Mouse (Mus musculus): ENCODE data around the gene Gm49425.
A peak's percentile ranks its signal among the peaks of the same experiment; 100 is the strongest.
"Not testable (repeated sequence)": the region's sequence is repeated elsewhere in the genome, so short reads cannot be mapped to it uniquely, and the experiment has no call there.

Gene Gm49425

DNA sequence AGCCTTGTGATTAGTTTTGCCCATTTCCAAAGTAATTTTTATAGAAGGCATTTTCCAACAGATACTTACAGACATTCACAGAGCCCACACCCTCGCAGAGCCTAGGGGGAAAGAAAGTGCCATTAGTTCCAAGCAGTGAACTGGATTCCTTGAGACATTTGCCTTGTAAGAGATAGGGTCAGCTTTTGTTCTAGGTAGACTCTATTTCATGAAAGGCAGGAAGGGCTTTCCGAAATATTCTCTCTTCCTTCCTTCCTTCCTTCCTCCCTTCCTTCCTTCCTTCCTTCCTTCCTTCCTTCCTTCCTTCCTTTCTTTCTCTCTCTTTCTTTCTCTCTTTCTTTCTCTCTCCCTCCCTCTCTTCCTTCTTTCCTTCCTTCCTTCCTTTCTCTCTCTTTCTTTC is at the start of gene Gm49425:
Gene Gm49425, minus strand, starts transcription at position 101 of the 400 bp plus-strand sequence.
- not testable (repeated sequence) for DNase-seq (ENCODE audit: low spot score in 2 of 2)

DNA sequence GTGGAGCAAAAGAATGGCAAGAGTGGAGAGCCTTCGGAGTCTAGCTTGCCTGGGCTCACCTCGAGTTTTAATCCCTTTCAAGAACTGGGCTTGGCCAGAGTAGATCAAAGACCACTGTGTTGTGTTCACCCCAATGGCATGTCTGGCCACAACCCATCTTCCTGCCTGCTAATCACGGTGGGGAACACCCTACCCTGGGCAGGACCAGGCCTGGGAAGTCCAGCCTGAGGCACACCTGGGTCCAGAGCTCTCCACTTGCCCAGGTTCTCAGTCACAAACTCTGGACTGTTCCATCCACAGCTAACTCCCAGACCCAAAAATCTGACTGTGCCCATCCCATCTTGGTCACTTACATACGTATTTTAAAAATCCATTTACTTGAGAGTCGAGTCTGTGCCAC is 45.8 kb upstream of the Gm49425 start, which contains the start of gene Krt90:
Gene Krt90, minus strand, starts transcription at position 101 of the 400 bp plus-strand sequence.
- DNase-seq (ENCODE audit: low spot score in 2 of 2), result no peak

DNA sequence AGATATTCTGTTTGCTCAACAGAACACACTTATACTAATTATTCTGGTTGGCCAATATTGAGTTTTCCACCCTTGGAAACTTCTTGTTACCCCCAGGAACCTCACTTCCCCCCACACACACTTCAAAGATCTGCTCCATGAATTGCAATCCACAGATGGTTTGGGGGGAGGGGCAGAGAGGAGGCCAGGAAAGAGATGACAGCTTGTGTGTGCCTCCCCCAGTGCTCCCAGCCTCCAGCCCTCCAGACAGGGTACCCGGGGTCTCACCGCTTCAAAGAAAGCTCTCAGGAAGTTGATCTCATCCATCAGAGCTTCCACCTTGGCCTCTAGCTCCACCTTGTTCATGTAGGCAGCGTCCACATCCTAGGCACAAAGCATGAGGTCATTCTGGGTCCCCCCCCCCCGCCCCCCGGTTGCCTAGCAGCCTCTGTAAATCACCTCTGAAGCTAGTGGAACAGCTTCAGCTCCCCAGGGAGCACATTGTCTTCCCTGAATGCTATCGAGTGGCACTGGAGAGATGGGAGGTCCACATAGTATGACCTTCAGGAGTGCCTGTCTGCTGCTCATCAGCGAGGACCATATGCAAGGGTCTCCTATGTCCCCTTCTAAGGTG is 41.1 kb upstream of the Gm49425 start:
- DNase-seq (ENCODE audit: low spot score in 2 of 2), result no peak

DNA sequence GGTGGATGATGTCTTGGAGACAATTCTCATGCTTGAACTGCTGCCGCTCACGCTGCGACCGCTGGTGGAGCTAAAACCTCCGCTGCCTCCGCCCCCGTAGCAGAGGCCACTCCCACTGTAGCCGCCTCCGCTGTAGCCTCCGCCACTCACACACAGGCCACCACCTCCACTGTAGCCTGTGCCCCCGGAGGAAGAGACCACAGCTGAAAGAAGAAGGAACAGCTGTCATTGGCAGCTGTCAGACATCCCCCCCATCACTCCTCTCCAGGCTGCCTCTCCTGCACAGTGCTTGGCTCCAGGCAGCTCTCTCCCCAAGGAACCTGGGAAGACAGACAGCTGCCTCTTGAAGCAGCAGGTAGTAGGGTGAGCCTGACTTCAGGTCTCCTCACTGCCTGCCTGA is 36.1 kb upstream of the Gm49425 start:
- peak in 1 of 2 experiments; percentile 9 for DNase-seq (ENCODE audit: low spot score in 2 of 2)

DNA sequence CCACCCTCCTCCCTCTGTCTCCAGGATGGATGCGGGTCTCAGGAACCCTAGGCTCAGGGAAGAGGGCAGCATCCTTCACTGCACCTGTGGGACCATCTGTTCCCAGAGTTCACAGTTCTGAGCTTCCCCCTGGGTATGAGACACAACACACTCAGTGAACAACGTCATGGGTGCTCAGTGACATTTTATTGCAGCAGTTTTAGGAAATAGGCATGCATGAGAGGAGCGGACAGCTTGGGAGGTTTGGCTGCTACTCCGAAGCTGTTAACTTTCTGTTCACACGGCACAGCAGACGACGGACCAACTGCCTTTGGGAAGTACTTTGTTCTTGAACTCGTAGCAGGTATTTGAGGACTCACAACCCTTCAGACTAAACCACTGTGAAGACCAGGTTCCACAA is 35.1 kb upstream of the Gm49425 start:
- no peak for DNase-seq (ENCODE audit: low spot score in 2 of 2)

DNA sequence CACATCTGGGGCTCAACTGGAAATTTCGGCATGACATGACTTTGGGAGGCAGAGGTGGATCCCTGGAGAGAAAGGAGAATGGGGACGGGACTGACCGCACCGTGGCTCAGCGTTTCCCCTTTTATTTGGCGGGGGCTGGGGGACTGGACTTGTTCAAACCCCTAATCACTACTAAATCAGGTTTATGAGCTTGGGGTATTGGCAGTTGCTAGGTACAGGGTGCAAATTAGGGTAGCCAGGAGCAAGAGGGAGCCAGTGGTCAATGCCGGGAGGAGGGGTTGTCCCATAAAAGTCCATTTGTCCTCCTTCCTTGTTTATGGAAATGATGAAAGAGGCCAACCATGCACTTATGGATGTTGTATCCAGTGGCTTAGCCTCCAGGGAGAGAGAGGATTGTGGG is 33.5 kb upstream of the Gm49425 start, which contains the start of gene Krt82:
Gene Krt82, minus strand, starts transcription at position 101 of the 400 bp plus-strand sequence.
- no peak for DNase-seq (ENCODE audit: low spot score in 2 of 2)

DNA sequence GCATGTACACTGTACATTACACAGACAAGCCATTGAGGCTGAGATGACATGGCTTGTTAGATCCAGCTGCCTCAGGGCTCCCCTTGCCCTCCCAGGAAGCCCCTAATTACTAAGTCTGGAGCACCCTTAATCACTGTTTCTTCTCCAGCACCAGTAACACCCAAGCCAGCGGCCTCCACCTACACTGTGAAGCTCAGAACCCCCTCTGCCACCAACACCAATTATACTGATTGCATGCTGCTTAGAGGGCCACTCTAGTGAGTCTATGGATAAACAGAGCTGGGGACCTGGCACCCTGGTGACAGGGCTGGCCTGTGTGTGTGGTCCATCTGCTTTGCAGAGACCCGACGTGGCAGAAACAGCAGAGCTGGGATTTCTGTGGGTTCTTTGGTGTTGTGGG is 27.4 kb upstream of the Gm49425 start:
- DNase-seq (ENCODE audit: low spot score in 2 of 2), result no peak

DNA sequence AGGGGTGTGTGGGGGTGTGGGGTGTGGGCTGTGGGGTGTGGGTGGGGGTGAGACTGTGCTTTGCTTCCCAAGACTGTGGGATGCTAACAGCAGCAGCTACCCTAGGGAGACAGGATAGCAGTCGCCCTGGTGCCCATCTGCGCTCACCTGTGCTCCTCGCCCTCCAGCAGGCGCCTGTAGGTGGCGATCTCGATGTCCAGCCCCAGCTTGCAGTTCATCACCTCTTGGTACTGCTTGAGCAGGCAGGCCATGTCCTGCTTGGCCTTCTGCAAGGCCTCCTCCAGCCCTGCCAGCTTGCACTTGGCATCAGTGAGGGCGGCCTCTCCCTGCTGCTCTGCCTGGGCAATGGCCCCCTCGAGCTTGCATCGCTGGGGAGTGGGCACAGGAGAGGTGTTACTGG is 25.5 kb upstream of the Gm49425 start:
- DNase-seq (ENCODE audit: low spot score in 2 of 2), result no peak

DNA sequence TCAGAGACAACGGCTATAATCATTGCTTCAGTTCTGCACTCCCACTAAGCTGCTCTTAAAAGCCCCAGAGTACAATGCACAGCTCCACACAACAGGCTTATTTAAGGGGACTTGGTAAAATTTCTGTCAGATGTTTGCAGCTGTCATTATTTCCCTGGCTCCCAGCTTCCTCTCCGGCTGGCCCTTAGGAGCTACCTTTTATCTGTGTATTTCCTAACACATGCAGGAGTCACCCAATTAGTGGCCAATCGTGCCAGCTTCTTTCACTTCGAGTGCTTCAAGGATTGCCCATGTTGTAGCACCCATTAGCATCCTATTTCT is 21.5 kb upstream of the Gm49425 start:
- no peak for DNase-seq (ENCODE audit: low spot score in 2 of 2)

DNA sequence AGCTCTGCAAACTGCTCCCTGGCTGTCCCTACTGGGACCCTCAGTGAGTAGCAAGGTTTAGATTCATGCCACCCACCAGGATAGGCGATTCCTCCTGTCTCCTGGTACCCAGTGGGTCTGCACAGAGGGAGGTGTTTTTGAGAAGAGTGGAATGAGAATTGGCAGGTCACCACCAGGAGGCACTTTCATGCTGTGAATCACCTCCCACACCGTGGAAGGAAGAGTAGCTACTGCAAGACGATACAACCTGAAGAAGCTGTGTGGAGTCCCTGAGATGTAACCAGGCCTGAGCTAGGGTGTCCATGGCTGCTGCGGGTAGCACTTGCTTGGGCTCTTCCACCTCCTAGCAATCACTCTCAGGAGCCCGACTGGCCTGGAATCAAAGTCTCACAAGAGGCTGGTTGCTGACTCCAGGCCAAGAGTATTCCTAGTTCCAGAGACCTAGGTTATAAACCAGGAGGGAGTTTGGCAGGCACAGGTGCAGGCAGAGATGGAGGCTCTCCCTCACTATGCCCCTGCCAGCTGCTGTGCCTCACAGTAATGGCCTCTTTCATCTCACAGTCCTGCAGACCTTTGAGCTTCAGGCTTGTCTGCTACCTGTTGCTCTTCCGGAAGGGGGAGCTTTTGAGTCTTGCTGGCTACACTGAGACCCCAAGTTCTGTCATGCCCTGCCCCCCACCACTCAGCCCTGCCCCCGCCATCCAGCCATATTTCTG is 21.0 kb upstream of the Gm49425 start:
- DNase-seq (ENCODE audit: low spot score in 2 of 2), result no peak

DNA sequence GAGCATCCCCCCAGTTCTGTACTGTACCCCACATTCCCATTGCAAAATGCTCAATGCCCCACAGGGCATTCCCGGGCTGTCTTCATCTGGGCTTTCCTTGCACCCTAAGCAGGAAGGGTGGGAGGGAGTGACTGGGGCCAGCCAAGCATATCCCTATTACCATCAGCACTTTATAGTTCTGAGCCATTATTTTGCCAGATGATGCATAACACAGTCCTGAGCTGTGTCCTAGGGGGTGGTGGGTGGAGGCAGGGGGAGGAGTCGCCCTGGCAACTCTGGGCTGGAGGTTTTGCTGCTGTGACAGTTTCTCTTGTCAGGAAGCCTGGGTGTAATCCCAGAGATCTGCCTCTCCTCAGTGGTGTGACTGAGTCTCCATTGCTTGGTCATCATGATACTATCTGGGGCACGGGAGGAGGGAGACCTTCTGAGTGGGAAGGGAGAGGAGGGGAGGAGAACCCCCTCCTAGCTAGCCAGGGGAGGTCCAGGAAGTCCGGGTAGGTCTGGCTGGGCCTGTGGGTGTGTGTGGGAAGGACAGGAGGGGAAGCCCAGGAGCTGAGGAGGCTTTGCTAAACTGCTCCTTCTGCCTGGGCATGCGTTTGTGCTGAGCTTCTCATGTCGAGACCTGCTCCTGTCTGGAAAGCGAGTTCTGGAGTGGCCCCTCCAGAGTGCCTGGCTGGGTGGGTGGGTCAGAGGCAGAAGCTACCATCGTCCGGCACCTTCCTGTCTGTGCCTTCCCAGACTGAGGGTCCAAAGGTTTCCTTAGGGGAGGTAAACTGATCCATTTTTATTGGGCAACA is 19.2 kb upstream of the Gm49425 start:
- DNase-seq (ENCODE audit: low spot score in 2 of 2), result no peak

DNA sequence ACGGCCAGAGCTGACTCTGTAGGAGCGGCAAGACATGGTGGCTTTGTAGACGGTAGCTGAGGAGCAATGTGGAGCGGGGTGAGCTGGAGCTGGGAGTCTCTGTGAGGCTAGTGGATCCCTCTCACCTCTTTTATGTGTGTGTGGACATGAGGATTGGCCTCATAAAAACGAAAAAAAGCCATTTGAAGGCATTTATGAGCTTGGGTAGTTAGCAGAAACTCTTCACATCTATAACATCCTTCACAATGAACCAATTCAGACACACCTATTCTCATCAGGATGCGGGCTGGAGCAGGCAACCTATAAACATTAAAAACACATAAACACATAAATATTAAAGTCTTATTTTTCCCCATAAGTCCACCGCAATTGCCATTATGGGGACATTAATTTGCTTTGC is 15.7 kb upstream of the Gm49425 start, which contains the start of gene Krt84:
Gene Krt84, minus strand, starts transcription at position 101 of the 400 bp plus-strand sequence.
- DNase-seq (ENCODE audit: low spot score in 2 of 2), result no peak

DNA sequence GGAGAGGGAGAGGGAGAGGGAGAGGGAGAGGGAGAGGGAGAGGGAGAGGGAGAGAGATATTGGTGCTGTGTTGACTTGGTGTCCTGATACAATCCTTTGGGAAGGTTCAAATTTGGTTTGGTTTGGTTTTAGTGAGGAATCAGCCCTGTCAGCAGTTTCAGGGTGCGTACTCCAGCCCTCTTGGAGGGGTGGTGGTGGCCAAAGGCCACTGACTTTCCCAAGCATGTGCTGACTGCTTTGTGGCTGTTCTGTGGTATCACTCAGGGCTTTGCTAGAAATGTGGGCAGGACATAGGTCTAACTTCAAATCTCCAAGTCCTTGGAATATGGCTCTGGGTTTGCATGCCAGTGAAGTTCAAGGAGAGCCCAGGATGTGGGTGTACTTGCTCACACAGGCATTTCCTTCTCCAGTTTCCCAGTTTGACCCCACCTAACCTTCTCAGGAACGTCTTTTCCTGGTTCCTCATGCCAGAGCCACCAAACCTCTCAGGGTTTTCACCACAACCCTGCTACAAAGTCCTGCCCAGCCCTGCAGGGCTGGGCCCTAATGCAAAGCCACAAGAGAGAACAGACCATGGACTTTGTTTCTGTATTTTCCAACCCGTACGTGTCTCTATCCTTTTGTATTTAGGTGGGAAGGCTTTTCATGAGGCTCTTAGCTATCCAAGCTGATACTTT is 5.6 kb upstream of the Gm49425 start:
- DNase-seq (ENCODE audit: low spot score in 2 of 2), result no peak

DNA sequence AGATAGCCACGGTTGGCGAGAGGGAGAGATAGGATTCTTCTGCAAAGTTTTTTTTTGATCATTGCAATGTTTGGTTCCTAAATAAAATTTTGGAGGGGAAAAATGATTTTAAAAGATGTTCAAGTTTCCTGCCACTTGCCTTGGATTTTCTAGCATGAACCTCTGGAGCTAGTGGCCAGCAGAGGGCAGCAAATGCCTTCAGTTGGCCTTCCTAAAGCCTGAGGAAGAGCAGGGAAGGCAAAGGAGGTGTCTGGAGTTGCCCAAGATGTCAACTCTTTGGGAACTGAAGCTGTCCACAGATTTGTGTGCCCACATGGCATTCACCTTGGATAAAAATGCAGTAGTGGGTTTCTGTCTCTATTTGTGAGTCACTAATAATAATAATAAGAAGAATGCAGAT is 2.7 kb upstream of the Gm49425 start:
- DNase-seq (ENCODE audit: low spot score in 2 of 2), result peak; percentile 38 to 85

DNA sequence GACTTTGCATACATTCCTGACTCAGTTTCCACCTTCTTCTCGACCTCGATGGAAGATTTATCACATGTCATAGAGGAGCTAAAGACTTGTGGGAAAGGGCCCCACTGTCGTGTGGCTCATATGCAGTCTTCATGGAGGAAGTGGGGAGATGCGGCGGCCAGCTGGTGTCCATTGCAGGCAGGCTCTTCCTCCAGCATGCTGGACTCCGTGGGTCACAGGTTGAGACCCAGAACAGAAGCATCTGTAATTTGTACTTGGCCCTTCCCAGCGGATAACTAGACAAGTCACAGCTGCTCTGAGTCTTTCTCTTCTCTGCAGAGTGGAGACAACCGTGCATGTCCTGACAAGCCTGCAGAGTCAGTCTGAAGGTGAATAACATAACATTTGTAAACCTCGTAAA is 8.8 kb downstream of the Gm49425 start:
- DNase-seq (ENCODE audit: low spot score in 2 of 2), result no peak

DNA sequence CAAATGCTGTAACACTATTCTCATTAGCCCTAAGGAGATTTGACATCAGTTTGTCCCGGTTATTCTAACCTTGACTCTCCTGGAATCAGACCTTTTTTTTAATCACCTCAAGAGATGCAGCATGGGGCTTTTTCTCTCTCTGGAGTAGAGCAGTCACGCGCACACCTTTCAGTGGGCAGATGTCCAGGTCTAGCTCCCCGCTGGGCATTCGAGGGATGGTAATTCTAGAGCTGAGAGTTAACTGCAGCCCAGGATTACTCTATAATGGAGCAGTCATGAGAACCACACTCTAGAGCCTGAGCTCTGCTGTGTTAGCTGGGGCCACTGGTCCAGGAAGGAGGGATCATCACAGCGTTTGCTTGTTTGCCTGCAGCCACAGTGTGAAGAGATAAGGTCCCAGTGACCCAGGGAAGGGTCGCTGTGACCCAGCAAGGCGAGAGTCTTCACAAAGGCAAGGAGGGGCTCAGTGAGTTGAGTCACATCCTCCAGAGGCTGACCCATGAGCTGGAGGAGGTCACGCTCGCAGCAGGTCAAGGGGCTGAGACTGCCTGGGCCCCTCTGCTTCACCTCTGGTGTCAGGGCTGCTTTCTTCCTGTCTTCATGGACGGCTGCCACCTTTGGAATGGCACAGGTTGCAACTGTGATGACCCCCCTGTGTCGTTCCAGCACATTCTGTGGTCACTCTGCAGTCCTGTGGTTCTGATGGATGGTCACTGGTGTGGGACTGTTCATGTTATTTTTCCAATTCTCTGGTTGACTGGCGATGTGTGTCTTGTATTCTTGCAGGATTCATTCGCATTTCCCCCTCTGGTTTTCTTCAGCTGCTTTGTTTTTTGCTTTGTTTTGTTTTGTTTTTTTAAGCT is 9.9 kb downstream of the Gm49425 start:
- no peak for DNase-seq (ENCODE audit: low spot score in 2 of 2)

DNA sequence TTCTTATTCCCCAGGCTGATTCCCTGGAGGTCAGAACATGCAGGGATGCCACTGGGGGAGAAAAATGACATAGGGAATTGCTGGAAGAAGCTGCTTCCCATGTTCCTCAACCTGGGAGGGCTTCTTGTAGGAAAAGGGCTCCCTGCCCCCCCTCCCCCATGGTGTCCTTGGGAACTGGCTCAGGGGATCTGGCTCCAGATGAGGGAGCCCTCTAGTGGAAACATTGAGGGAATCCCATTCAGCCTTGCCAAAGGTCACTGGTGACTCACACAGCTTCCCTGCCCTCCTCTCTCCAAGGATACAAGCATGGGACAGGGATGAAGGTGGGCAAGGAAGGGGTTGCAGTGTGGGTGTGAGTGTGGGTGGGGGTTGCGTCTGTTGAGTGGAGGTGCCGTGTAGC is 19.9 kb downstream of the Gm49425 start:
- no peak for DNase-seq (ENCODE audit: low spot score in 2 of 2)

DNA sequence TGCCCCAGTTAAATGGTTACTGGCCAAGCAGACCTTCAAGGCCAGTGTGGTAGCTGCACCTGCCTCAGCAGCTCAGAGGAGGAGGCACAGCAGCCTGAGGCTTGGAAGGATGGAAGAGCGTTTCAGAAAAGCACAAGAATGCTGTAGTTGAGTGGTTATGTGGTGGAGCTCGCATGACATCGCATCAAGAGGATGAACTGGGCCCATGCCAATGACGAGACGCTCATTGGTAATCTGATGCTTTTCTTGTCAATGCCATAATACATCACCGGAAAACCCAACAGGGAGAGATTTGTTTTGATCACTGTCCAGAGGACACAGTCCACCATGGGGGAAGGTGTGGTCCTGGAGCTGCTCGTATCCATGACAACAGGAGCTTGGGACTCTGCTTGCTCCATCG is 21.8 kb downstream of the Gm49425 start:
- DNase-seq (ENCODE audit: low spot score in 2 of 2), result no peak

DNA sequence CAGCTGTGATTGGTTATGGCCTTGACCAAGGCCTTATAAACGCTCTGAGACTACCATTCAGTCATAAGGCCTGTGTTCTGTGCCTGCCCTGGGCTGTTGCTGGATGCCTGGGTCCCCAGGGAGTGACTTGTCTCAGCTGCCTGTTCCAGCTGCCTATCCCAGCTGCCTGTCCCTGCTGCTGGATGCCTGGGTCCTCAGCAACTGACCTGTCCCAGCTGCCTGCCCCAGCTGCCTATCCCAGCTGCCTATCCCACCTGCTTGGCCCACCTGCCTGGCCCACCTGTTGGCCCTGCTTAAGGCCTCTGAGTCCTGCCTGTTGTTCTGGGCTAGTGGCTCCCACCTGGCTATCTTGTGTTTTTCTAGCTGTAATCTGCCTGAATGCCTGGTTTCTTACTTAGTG is 22.9 kb downstream of the Gm49425 start:
- DNase-seq (ENCODE audit: low spot score in 2 of 2), result no peak

DNA sequence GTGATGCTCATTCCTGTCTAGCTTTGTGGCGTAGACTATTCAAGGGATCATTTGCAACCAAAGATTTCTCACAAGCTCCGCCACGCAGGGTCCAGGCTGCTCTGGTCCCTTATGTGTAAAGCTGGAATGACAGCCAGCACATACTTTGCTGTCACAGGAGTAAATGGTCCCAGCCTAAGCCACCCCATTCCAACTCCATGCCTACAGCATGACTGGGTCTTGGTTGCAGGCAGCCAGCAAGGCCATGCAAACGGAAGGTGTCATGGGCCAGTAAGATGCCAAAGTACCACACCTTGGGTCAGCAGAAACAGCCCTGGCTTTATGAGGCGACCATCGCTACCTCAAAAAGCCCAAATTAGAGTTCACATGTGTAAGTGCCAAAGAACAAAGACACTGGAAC is 23.3 kb downstream of the Gm49425 start:
- no peak for DNase-seq (ENCODE audit: low spot score in 2 of 2)

DNA sequence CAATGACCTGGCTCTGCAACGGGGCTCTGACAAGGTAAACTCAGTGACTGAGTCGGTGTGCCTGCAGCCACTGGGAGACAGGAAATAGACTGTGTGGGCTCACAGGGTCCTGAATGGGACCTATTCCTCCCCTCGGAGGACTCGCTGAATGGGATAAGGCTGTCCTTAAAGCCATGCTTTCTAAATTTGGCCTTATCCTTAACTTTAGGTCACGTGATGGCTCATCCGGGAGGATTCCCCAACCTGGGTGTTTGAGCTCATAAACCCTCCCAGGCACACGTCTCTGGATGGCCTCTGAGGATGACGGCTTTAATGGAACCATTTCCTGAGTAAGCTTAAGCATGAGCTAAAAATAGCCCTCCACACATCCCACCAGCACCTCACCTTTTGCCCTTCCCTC is 24.3 kb downstream of the Gm49425 start:
- no peak for DNase-seq (ENCODE audit: low spot score in 2 of 2)
